Mouse (Mus musculus) mouse embryonic stem cell (cell line): ENCODE data around the gene Spata13.

Experiments used
- in situ Hi-C, 2 experiments: fragments of 300-500 bp; cut with MboI; formaldehyde crosslinking; loops; 1 replicate in 1 of 2; 3 replicates in 1 of 2; pipeline ENCODE4 v1.14.3; 2019 to 2020; ENCODE audit warnings: low sequenced_read_pairs in 2 of 2, low pct_unique_long_range_greater_than_20kb in 1 of 2, mixed read lengths in 1 of 2; ENCODE audit not compliant: unreplicated experiment in 1 of 2

Spata13 gene

DNA sequence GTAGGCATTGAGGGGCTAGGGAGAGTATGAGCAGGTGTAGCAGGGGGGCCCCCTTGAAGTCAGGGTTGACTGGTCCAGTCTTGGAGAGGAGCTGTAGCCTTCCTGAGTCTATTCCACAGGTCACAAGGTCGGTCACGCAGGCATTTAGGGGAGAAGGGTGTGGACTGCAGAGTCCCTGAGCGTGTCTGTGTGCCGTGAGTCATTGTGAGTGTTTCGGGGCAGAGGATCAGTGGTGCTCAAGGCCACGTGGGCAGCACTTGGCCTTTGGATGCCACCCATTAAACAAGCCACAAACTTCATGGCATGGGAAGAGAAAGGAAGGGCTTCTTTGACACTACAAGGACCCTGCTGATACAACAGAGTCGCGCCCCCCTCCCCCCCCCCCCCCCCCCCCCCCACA, 63.5 kb downstream of the Spata13 start:
- in situ Hi-C loops, result no loop called here

DNA sequence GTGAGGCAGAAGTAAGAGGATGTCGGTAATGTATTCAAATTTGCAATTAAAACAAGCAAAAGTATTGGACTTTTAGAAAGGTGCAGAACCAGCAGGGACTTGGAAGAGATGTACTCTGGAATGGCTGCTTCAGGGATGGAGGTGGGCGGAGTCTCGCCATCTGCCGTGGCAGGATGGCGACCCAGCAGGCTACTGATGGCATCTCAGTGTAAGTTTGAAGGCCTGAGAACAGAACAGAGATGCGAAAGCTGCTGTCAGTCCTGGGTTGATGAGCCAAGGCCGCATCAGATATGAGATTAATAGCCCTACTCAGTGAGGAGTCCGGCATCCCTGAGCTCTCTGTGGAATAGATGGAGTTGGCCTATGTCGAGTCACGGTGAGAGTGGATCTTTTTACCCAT, 65.2 kb downstream of the Spata13 start:
- in situ Hi-C loops, result no loop called here

DNA sequence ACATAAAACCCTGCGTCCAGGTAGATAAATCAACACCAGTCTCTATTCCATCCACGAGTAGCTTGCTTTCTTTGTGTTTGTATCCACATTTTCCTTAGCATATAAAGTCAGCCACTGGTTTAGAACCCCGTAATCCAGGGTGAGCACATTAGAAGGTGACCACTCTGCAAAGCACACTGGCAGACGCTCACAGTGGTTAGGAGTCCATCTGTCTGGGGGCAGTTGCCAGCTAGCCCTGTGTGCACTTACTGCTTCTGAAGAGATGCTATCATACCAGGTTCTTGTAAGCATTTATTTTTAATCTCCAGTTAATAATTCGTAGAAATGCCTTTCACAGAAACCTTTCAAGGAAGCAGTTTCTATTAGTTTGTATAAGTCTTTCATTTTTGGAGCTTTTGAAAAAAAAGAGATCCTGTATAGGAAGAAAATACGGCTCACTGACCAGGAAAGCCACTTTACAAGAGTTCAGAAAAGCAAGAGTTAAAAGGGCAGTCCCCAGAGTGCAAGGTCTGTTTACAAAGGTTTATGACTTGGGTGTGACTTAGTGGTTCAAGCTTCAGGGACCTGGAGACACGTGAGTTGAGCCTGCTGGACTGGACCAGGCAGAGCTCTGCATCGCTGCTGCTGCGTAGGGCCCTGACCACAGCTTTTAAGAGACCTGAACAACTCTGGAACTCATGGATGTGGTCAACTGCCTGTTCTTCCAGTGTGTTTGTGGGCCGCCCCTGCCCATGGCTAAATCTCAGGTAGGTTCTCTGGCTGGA, 68.8 kb downstream of the Spata13 start:
- in situ Hi-C loops, result no loop called here

DNA sequence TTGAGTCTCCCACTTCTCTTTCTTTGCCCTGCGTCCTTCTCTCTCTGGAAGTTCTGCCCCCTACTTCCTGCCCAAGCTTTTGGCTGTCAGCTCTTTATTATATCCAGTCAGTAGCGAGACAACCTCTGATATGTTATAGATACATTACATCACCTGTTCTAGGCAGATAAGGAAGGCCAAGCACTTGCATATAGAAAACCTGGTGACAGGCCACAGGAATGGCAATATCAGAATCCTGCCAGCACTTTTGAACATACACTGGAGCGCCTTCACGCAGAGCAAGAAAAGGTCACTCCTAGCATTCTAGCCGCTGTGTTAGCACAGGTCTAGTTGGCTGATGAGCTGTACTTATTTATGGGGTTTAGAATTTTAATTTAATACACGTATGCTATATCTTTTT, 70.7 kb downstream of the Spata13 start:
- in situ Hi-C loops, result no loop called here

DNA sequence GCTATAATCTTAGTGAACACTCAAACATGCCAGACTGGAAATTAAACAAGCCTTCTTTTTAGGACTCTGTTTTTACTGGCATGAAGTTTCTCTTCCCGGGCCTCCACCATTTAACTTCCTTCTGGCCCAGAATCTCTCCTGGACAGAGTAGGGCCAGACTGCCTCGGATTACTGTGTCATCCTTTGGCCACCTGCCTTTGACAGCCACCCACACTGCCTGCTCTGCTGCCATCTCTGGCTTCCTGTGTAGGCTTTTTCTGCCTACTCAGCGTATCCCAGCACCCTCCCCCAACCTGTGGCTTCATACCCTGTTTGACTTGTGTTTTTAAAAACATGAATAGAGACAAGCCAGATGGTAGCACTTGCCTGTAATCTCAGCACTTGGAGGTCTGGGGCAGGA, 71.2 kb downstream of the Spata13 start:
- in situ Hi-C loops, result no loop called here

DNA sequence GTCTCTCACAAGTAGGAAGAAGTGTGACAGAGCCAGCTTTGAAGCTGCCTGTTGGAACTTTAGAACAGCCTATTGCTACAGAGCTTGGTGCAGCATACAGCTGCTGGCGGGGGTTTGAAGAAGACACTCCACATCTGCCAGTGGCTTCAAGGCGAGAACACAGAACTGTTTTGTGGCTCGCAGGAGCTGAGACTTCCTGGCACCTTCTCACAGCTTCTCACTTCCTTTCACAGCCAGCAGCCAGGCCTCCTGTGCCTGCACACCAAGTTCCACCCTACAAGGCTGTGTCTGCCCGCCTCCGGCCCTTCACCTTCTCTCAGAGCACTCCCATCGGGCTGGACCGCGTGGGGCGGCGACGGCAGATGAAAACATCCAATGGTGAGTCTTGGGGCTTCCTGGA, 75.4 kb downstream of the Spata13 start:
- in situ Hi-C loops, result no loop called here

DNA sequence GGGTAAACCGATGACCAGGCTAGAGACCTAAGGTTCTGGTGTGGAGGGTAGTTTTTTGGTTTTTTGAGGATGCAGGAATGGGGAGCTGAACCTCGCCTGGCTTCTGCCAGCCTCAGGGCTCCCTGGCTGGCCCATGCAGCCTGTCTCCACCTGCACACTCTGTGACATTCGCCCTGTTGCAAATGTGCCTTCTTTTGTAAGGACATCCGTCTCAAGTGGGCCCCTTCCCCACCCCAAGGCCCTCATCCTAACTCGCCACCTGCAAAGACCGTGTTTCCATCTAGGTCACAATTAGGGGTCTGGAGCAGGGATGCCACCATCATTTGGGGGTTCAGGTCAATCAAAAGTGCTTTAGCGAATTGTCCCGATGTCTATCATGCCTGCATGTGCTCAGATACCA, 75.9 kb downstream of the Spata13 start:
- in situ Hi-C loops, result no loop called here

DNA sequence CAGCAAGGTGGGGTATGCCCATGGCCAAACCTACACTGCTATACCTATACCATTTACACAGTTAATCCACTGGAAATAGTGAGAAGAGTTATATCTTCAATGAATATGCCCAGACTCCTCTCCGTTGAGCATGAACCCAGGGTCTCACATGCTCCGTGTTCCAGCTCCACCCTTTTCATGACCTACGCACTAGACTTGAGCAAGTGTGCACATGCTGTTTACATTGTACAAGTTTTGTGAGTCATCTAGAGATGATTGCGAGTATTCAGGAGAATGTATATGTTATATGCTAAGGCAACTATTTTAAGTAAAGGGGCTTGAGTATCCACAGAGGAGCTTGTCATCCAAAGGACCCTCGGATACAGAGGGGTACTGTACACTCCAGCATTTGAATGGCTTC, 77.4 kb downstream of the Spata13 start:
- in situ Hi-C loops, result no loop called here

DNA sequence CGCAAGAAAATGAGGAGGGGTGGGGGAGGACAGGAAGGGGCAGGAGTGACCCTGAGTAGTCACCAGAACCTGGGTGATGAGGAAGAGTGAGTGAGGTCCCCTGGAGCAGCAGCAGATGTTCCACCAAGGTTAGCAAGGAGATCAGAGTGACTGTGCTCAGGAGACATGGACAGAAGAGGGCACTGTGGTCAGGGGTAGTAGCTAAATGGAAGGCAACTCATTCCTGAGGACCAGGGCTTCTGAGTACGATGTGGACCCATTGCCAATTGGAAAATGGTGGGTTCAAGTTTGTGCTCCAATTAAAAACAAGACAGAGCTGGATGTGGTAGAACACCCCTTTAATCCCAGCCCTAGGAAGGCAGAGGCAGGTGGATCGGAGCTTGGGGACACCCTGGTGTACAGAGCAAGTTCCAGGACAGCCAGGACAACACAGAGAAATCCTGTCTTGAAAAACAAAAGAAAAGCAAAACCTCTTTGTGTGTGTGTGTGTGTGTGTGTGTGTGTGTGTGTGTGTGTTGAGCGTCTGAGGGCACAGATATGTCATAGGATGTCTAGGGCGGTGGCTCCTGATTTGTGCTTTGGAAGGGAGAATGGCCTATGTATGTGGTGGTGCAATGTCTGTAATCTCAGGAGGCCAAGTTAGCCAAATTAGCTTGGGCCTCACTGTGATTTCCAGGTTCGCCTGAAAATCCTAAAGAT, 77.9 kb downstream of the Spata13 start:
- in situ Hi-C loops, result no loop called here

DNA sequence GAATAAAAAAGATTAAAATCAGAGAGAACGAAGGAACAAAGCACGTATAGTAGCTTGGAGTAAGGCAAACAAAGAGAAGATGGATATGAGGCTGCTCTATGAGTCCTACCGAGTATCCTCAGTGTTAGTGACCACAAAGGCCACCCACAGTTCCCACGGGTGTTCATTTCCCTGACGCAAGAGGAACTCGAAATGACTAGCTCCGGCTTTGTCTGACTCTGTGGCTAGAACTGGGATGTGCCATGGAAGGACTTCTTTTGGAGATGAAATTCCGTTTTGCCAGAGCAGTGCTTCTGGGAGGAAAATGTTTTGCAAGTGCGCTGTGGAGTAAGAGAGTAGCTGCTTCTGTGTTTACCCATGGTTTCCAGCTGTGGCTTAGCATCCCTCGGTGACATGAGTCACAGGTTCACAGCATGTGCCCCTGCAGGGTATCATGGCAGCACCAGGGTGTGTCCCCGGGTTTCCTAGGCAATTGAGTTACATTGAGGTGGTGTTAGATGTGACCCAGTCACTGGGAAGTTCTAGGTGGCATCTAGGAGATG, 78.6 kb downstream of the Spata13 start:
- in situ Hi-C loops, result no loop called here

DNA sequence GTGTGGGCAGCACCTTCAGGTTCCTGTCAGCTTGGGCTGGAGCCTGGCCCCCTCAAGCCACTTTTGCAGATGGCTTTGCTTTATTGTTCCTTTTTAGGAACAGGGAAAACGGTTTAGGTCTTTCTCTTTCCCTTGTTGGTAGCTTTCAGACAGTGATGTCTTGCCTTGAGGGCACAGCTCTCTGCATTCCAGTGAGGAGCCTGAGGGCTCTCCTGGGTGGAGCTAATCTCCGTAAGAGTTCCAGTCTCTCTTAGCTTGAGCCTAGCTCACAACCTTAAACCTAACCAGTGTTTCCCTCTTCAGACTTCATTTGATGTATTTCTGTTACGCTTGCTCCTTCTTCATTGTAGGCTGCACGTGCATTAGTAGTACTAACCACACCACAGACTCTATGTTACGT, 81.9 kb downstream of the Spata13 start:
- in situ Hi-C loops, result no loop called here

DNA sequence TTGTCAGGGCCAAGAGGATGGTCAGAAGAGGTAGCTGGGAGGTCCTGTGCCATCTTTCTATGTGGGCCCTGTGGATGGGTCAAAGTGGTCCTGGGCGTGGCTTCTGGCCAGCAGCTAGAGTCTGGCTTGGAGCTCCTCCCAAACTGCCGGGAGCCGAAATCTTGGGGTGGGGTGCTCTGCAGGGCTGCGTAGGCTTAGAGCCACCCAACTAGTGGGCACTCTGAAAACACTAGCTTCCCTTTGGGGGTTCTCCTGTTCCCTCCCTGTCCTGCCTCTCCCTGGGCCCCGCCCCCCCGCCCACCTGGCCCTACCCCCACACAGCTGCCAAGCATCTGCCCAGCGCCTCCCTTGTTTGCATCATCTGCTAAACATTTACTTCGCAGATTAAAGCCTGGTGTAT, 87.5 kb downstream of the Spata13 start:
- in situ Hi-C loops, result no loop called here

DNA sequence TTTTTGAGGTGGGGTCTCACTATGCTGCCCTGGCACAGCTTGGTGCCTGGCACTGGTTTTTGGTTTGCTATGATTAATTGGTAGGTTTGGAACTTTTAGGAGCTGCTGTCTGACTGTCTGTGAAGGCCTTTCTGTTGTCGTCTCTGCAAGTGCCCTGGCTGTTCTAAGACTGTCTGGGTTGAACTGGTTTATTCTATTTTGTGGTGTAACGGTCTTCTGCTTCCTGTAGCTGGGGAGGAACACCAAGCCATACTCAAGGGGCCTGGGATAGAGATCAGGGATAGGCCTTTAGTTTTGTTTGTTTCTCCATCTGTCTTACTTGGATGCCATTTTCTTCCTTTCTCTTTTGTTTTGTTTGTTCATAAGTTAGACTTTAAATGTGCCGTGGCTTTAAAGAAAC, 88.1 kb downstream of the Spata13 start:
- in situ Hi-C loops, result no loop called here

DNA sequence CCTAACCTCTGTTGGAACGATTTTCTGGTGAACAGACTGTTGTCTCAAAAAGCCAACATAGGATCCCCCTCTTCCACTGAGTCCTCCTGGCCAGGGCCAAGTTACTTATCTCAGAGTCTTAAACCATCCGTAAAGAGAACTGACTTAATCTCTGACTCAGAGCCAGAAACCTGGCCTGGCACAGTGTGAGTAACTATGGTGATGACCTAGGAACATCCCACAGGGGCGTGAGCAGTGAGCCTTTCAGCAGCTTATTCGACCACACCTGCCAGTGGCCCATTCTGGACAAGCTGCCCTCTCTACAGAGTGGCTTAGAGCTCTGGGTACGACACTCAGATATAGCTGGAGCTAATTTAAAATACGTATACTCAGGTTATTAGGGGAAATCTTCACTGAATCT, 92.3 kb downstream of the Spata13 start:
- in situ Hi-C loops, result no loop called here

DNA sequence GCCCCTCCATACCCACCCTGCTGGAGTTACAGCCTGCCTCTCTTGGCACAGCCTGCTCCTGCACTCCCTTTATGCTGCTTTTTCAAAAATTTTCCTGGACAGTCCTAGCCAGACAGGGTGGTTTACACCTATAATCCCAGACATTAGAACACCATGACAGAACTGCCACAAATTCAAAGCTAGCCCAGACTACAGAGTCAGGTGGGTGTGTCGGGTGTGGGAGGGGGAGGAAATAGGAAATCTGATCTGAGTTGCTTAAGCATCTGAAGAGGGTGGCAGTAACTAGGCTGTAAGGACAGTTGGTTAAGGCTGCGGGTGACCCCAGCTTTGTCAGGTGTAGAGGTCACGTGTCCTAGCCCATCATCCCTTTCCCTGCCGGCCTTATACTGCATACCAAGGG, 93.3 kb downstream of the Spata13 start:
- in situ Hi-C loops, result no loop called here

DNA sequence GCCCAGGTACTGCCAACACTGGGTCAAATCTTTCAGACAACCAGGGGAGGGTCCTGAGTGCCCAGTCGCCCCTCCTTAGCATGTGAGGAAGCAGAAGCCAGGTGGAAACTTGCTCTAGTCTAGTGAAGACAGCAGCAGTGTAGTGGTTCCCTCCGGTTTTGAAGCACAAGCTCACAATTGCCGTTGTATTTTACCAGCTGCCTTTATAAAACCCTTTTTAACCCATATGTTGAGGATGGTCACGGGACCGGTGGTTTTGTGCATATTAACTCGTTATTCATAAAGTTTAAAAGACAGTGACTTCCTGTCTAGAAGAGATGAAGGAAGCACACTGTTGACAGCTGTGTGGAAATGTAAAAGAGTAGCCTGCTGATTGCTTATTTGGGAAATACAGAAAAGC, 98.3 kb downstream of the Spata13 start:
- in situ Hi-C loops, result no loop called here

DNA sequence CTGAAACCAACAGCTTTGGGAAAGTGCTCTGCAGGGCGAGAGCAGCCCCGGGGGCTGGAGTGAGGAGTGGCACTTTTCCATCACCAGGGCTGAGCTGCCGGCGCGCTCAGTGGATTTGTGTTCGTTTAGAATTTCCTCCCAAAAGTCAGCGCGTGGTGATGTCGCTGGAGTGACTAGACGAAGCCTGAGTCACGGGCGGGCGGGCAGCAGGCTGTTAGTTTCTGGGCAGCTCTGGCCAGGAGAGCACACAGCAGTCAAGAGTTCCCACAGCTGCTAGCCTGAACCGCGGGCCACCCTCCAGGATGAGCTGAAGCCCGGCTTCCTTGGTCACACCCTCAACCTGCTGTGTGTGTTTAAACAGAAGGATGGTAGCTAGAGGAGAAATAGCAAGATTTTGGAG, 99.0 kb downstream of the Spata13 start:
- in situ Hi-C loops, result no loop called here

DNA sequence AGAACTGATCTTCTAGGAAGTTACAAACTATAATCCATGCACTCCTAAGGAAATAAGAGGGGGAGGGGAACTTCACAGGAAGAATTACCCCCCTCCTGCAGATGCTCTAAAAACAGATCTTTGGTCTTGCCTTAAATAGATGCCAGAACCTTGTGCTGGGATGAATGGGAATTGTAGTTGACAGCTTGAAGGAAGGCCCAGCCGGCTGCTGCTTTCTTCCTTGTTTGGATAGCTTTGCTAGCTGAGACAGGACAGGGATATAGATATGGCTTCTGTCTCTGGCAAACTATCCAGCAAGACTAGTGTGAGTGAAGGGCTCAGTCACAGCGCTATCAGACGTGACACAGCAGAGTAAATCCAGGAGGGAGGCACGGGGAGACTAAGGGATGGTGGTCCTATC, 99.9 kb downstream of the Spata13 start:
- in situ Hi-C loops, result no loop called here

DNA sequence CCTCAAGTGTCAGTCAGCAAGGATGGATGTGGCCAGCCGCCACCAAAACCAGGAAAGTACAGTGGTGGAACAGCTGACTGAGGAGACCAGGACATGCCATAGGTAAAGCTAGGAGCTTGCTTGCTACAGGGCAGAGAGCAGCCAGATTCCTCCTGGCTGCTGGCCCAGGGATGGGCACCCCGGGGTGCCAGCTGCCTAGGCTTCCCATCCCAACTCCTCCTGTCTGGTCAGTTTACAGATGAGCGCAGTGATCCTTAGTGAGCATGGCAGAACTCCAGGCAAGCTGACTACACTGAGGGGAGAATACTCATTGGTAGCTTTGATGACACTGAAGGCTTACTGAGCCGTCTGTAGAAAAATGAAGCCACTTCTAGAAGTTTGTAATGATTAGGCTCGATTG, 101.4 kb downstream of the Spata13 start:
- in situ Hi-C loops, result no loop called here
